Mouse (Mus musculus) right cerebral cortex, adult 18-20 months (tissue): ENCODE measurements around the gene Tesk1.
A peak's percentile ranks its signal among the peaks of the same experiment; 100 is the strongest.
"Not testable (repeated sequence)": the region's sequence is repeated elsewhere in the genome, so short reads cannot be mapped to it uniquely, and the experiment has no call there.

Experiments used
- DNase-seq: peaks from one replicate; pipeline ENCODE4 v3.0.0; 2022; ENCODE audit warnings: mixed read lengths

Tesk1 gene

GRCm38 (mm10) chr4:43456470-43456869 lies 14.7 kb downstream of the Tesk1 start:
- no peak for DNase-seq

DNA sequence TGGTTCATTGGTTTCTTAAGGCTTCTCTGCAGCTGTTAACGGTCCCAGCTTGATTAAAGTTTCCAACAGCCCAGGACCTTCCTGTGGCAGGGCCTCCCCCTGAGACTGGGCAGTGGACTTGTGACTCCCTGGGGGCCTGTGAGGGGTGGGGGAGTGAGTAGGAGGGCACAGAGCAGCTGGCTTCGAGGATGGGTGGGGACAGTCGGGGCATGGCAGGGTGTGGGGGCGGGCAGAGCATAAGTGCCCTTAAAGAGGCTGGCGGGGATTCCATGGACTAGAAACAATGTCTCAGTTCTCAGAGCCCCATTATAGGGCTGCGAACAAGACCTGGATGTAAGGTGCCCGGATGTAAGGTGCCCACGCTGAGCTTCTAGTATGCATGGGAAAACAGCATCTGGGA lies 15.4 kb downstream of the Tesk1 start:
- DNase-seq = no peak

DNA sequence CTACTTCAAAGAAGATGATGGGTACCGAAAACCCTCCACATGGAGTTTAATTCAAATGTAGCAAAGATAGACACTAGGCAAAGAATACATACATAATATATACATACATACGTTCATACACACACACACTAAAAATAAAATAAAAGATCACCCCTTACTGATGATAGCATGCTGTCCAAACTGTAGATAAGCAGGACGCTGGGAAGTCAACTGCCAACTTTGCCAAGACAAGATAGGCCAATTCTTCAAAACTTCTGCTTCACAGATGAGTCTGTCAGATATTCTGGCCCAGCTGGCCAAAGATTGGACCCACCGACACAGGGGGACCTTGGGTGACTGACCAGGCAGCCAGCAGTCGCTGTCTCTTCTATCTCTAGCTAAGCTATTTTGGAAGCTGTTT lies 21.4 kb downstream of the Tesk1 start:
- DNase-seq = no peak

GRCm38 (mm10) chr4:43465935-43466334 lies 24.2 kb downstream of the Tesk1 start:
- DNase-seq = no peak

GRCm38 (mm10) chr4:43466872-43467271 lies 25.1 kb downstream of the Tesk1 start:
- DNase-seq = no peak

DNA sequence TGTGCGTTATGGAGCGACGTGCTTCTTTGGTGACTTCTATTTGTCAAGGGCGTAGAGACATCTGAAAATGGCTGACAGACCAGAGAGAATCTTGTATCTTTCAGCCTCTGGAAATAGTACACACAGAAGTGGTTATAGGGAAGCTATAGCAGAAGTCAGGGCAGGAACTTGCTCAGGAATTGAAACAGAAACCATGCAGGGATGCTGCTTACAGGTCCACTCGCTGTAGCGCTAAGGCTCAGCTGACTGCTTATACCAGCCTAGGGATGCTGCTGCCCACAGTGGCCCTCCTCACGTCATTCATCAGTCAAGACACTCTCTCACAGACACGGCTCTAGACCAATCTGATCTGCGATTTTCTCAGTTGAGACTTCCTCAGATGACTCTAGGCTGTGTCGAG lies 28.6 kb downstream of the Tesk1 start:
- DNase-seq = no peak

DNA sequence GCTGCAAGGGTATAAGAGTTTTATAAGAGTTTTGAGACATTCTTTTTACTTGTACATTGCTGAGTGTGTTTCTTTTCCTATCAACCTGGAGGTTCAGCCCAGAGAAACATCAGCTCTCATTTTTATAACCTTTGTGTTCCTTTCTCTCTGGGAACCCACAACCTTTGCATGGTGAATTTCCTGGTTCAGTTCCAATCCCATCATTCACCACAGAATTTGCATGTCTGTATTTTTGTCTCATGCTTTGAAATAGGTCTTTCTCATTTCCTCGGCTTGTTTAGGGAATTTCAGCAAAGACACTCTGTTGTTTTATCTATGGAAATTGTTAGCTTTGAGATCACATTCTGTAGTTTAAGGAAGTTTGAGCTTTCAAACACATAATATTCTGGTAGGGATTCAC lies 31.9 kb downstream of the Tesk1 start:
- no peak for DNase-seq

- no peak for DNase-seq
Observed at GRCm38 (mm10) chr4:43476604-43477003, 34.9 kb downstream of the Tesk1 start.

GRCm38 (mm10) chr4:43477857-43478533 lies 36.3 kb downstream of the Tesk1 start:
- DNase-seq = peak; percentile 90

GRCm38 (mm10) chr4:43478534-43478858 lies 36.8 kb downstream of the Tesk1 start:
- no peak for DNase-seq

GRCm38 (mm10) chr4:43478906-43479832 lies 37.4 kb downstream of the Tesk1 start:
- DNase-seq = no peak

DNA sequence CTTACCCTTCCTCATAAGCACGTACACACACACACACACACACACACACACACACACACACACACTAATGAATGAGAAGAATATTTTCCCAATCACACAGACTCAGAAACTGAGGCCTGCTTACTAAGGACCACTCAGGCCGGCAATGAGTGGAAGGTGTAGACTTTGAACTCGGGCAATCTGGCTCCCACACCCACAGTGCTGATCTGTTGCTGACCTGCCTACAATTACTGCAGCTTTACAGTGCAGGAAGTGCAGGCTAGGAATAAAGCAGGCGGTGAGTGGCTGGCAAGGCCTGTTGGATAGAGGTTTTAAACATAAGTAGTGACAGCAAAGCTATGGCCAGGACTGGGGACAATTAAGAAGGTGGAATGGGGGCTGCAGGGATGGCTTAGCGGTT lies 39.2 kb downstream of the Tesk1 start:
- no peak for DNase-seq

DNA sequence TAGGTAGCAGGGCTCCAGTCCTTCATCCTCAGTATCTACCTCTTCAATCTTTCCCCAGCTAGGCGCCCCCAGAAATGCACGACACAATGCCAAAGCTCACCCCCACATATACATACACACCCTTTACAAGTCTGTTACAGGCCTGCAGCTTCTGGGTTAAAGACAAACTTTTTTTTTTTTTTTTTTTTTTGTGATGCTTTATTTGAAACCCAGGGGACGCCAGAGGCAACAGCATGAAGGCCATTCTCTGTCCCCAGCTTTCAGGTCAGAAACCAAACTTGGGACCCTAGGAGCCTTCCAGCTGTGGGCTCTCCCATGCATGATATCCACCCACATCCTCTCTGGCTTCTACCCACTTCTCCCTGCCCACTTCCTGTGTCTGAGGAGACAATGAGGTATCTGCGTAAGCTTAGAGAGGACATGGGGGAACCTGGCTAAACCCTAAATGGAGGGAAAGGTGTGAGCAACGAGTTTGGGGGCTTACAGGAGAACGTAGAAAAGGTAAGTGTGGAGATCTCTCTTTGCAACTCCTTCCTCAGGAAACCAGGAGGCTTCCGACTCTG lies 40.2 kb downstream of the Tesk1 start:
- no peak for DNase-seq

GRCm38 (mm10) chr4:43482591-43482990 lies 40.9 kb downstream of the Tesk1 start:
- DNase-seq = no peak

GRCm38 (mm10) chr4:43483535-43484091 lies 41.9 kb downstream of the Tesk1 start, which contains the start of gene Sit1:
TSS of gene Sit1 (minus strand) at chr4:43483734.
- DNase-seq = no peak

GRCm38 (mm10) chr4:43485666-43486065 lies 43.9 kb downstream of the Tesk1 start:
- not testable (repeated sequence) for DNase-seq

- DNase-seq = no peak
Observed at GRCm38 (mm10) chr4:43489611-43490010, 47.9 kb downstream of the Tesk1 start.

GRCm38 (mm10) chr4:43490801-43491200 lies 49.1 kb downstream of the Tesk1 start:
- DNase-seq = no peak

- no peak for DNase-seq
Observed at GRCm38 (mm10) chr4:43492101-43492820, 50.5 kb downstream of the Tesk1 start.

- DNase-seq = peak; percentile 97
Observed at GRCm38 (mm10) chr4:43492821-43493185, 51.1 kb downstream of the Tesk1 start, which contains the start of gene Ccdc107. TSS of gene Ccdc107 (plus strand) at chr4:43492900.

- DNase-seq = peak; percentile 96
Observed at GRCm38 (mm10) chr4:43493186-43493845, 51.6 kb downstream of the Tesk1 start.

GRCm38 (mm10) chr4:43493846-43494240 lies 52.1 kb downstream of the Tesk1 start:
- no peak for DNase-seq
